Mouse (Mus musculus): ENCODE data around the gene Fam151a.
"Not testable (repeated sequence)": the region's sequence is repeated elsewhere in the genome, so short reads cannot be mapped to it uniquely, and the experiment has no call there.

Gene Fam151a

GRCm38 (mm10) chr4:106775767-106776166 lies 42.1 kb downstream of the Fam151a start:
- DNase-seq (ENCODE audit: extremely low read depth, low read depth, low spot score): not testable (repeated sequence)

- no peak for DNase-seq (ENCODE audit: extremely low read depth, low read depth, low spot score)
Measured at GRCm38 (mm10) chr4:106776998-106777397, 43.3 kb downstream of the Fam151a start.

- DNase-seq (ENCODE audit: extremely low read depth, low read depth, low spot score): peak; percentile 83
Measured at GRCm38 (mm10) chr4:106778116-106778788, 44.6 kb downstream of the Fam151a start.

- no peak for DNase-seq (ENCODE audit: extremely low read depth, low read depth, low spot score)
Measured at GRCm38 (mm10) chr4:106780045-106780444, 46.4 kb downstream of the Fam151a start.

- DNase-seq (ENCODE audit: extremely low read depth, low read depth, low spot score): no peak
Measured at GRCm38 (mm10) chr4:106783137-106783536, 49.4 kb downstream of the Fam151a start.

GRCm38 (mm10) chr4:106784806-106785205 lies 51.1 kb downstream of the Fam151a start:
- no peak for DNase-seq (ENCODE audit: extremely low read depth, low read depth, low spot score)

- no peak for DNase-seq (ENCODE audit: extremely low read depth, low read depth, low spot score)
Measured at GRCm38 (mm10) chr4:106785345-106785744, 51.7 kb downstream of the Fam151a start.

GRCm38 (mm10) chr4:106785753-106786540 lies 52.3 kb downstream of the Fam151a start:
- DNase-seq (ENCODE audit: extremely low read depth, low read depth, low spot score): no peak

- DNase-seq (ENCODE audit: extremely low read depth, low read depth, low spot score): no peak
Measured at GRCm38 (mm10) chr4:106787830-106788229, 54.1 kb downstream of the Fam151a start.

GRCm38 (mm10) chr4:106788627-106789026 lies 54.9 kb downstream of the Fam151a start:
- no peak for DNase-seq (ENCODE audit: extremely low read depth, low read depth, low spot score)

GRCm38 (mm10) chr4:106789705-106790104 lies 56.0 kb downstream of the Fam151a start:
- DNase-seq (ENCODE audit: extremely low read depth, low read depth, low spot score): no peak

- DNase-seq (ENCODE audit: extremely low read depth, low read depth, low spot score): not testable (repeated sequence)
Measured at GRCm38 (mm10) chr4:106790218-106790617, 56.5 kb downstream of the Fam151a start.

- DNase-seq (ENCODE audit: extremely low read depth, low read depth, low spot score): no peak
Measured at GRCm38 (mm10) chr4:106790938-106791337, 57.2 kb downstream of the Fam151a start.

- no peak for DNase-seq (ENCODE audit: extremely low read depth, low read depth, low spot score)
Measured at GRCm38 (mm10) chr4:106792276-106792675, 58.6 kb downstream of the Fam151a start.

- not testable (repeated sequence) for DNase-seq (ENCODE audit: extremely low read depth, low read depth, low spot score)
Measured at GRCm38 (mm10) chr4:106793826-106794225, 60.1 kb downstream of the Fam151a start.

- DNase-seq (ENCODE audit: extremely low read depth, low read depth, low spot score): no peak
Measured at GRCm38 (mm10) chr4:106794247-106794646, 60.6 kb downstream of the Fam151a start.

- DNase-seq (ENCODE audit: extremely low read depth, low read depth, low spot score): no peak
Measured at GRCm38 (mm10) chr4:106795289-106795688, 61.6 kb downstream of the Fam151a start.

Data from fat pad, adult 2 months (tissue).